Mouse (Mus musculus): ENCODE results near the gene Pla2g7.

DNA sequence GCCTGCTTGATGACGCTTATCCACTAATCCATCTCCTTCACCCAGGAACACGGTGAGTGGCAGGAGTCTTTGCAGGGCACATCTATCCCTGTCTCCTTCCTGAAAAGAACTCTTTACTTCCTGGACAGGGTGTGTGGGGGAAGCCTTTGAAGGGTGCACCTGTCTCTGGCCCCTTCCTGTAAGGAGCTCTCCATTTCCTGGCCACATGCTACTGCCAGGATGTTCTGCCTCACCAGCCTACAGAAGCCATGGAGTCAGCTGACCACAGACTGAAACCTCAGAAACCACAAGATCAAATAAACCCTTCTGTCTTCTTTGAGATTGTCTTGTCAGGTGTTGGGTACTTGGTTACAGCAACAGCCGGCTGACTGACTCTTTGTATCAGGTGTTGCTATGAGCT is 77.2 kb downstream of the Pla2g7 start:
- no peak for TF ChIP-seq POLR2A (IDR thresholded peaks at IDR 0.05; ENCODE audit: low read depth, low read length)
- TF ChIP-seq CTCF (IDR thresholded peaks at IDR 0.05; ENCODE audit: borderline replicate concordance, insufficient read depth, low read length) = no peak

Data from embryonic fibroblast, embryonic 13.5 days (primary cell).